Mouse (Mus musculus) neural tube, embryonic 13.5 days (tissue): ENCODE measurements around the gene Shisa6. TPM values are rescaled to one million over a fixed set of nuclear protein-coding genes. Genes with fewer than 3 reads are reported as not detected.
A peak's percentile ranks its signal among the peaks of the same experiment; 100 is the strongest.

ENCODE experiments used
- ATAC-seq: fragments of 200-750 bp; cut with Nextera tagmentation; 2 replicates; pipeline ENCODE4 v1.8.0; 2017; ENCODE audit warnings: low read depth, mild to moderate bottlenecking, moderate TSS enrichment, moderate library complexity
- H3K27ac ChIP-seq: fragments of 300-500 bp; sonication (generic); replicated peaks from 2 replicates; pipeline ENCODE4 v1.5.1; 2015; ENCODE audit warnings: moderate library complexity, mild to moderate bottlenecking, inconsistent platforms
- H3K27me3 ChIP-seq: fragments of 300-500 bp; sonication (generic); 2 replicates; pipeline ENCODE4 v1.6.1; 2015; ENCODE audit warnings: mild to moderate bottlenecking, inconsistent platforms
- H3K36me3 ChIP-seq: fragments of 300-500 bp; sonication (generic); 2 replicates; pipeline ENCODE4 v1.6.1; 2015; ENCODE audit warnings: mild to moderate bottlenecking, inconsistent platforms
- H3K4me1 ChIP-seq: fragments of 300-500 bp; sonication (generic); replicated peaks from 2 replicates; pipeline ENCODE4 v1.6.1; 2015; ENCODE audit warnings: inconsistent platforms
- H3K4me2 ChIP-seq: fragments of 300-500 bp; sonication (generic); 2 replicates; pipeline ENCODE4 v1.6.1; 2015; ENCODE audit warnings: inconsistent platforms, mild to moderate bottlenecking, moderate library complexity
- H3K4me3 ChIP-seq: fragments of 300-500 bp; sonication (generic); 2 replicates; pipeline ENCODE4 v1.5.1; 2015; ENCODE audit warnings: mild to moderate bottlenecking, inconsistent platforms
- H3K9ac ChIP-seq: fragments of 300-500 bp; sonication (generic); 2 replicates; pipeline ENCODE4 v1.6.1; 2015; ENCODE audit warnings: moderate library complexity, mild to moderate bottlenecking, inconsistent platforms
- H3K9me3 ChIP-seq: fragments of 300-500 bp; sonication (generic); 2 replicates; pipeline ENCODE4 v1.6.1; 2016; ENCODE audit warnings: inconsistent platforms
- WGBS: fragments of 180-500 bp; shearing (Covaris S2); methylation state at CpG from one replicate; pipeline ENCODE4 v1.1.7; 2015; 5-methylcytosine and 5-hydroxymethylcytosine counted together
- polyA plus RNA-seq: library from polyadenylated mRNA; unstranded; fragments of >200 nt; fragmentation: Nextera tagmentation; extraction: Ambion mirVana; gene quantifications from 2 replicates; pipeline ENCODE4 v1.2.1, GENCODE M21; 2015

Shisa6 gene
- polyA plus RNA-seq, result 3.7 and 4.8 TPM in 2 replicates

GRCm38 (mm10) chr11:66525371-66526045, at the start of gene Shisa6:
Gene Shisa6, minus strand, starts transcription at chr11:66525964.
- peak within 1 kb of the TSS; percentile 80 for H3K9ac ChIP-seq
- peak within 1 kb of the TSS; percentile 60 for H3K4me3 ChIP-seq
- H3K9me3 ChIP-seq, result no peaks in the 10 kb centered on the region
- H3K4me1 ChIP-seq, result peaks cover 49% of the 10 kb centered on the region
- peaks cover 73% of the 10 kb centered on the region for H3K27me3 ChIP-seq
- peak; percentile 73 for ATAC-seq
- H3K27ac ChIP-seq, result peak within 1 kb of the TSS; percentile 82
- H3K4me2 ChIP-seq, result peak within 1 kb of the TSS; percentile 72
- H3K36me3 ChIP-seq, result no peaks in the 10 kb centered on the region
- under 1% methylated on average over 85 of the region's 89 CpGs for WGBS

GRCm38 (mm10) chr11:66573888-66574287, 48.1 kb upstream of the Shisa6 start:
- H3K4me2 ChIP-seq, result no peak overlapping the region
- H3K27ac ChIP-seq, result no peak overlapping the region
- H3K9me3 ChIP-seq, result no peaks in the 10 kb centered on the region
- no peak for ATAC-seq
- WGBS, result 4% methylated on average over 2 of the region's 2 CpGs
- H3K27me3 ChIP-seq, result peaks cover 26% of the 10 kb centered on the region
- H3K9ac ChIP-seq, result no peak overlapping the region
- no peaks in the 10 kb centered on the region for H3K4me1 ChIP-seq
- H3K4me3 ChIP-seq, result no peak overlapping the region
- no peaks in the 10 kb centered on the region for H3K36me3 ChIP-seq

- Histone ChIP-seq H3K4me2 (no peak overlapping the region), H3K4me1 (peaks cover 12% of the 10 kb centered on the region), H3K27me3 (peaks cover 61% of the 10 kb centered on the region), H3K9me3 (no peaks in the 10 kb centered on the region), H3K4me3 (no peak overlapping the region), H3K36me3 (no peaks in the 10 kb centered on the region), H3K27ac (no peak overlapping the region), H3K9ac (no peak overlapping the region)
- ATAC-seq, result peak; percentile 53; the same call in 1 of the 2 replicates
- WGBS, result 52% methylated on average over 4 of the region's 4 CpGs
These were observed 43.3 kb upstream of the Shisa6 start for GRCm38 (mm10) chr11:66569045-66569444.

- Histone ChIP-seq H3K4me2 (no peak overlapping the region), H3K36me3 (no peaks in the 10 kb centered on the region), H3K9me3 (no peaks in the 10 kb centered on the region), H3K4me3 (no peak overlapping the region), H3K27ac (no peak overlapping the region), H3K9ac (no peak overlapping the region), H3K27me3 (peaks cover 61% of the 10 kb centered on the region), H3K4me1 (peaks cover 12% of the 10 kb centered on the region)
- peak; percentile 56; the same call in 1 of the 2 replicates for ATAC-seq
- WGBS, result 12% methylated on average over 4 of the region's 4 CpGs
These were observed 42.6 kb upstream of the Shisa6 start for GRCm38 (mm10) chr11:66568386-66568791.

GRCm38 (mm10) chr11:66567382-66567781, 41.6 kb upstream of the Shisa6 start:
- H3K4me1 ChIP-seq, result peaks cover 12% of the 10 kb centered on the region
- H3K4me2 ChIP-seq, result peak overlapping the region; percentile 36
- H3K27ac ChIP-seq, result no peak overlapping the region
- no peak overlapping the region for H3K4me3 ChIP-seq
- no peak overlapping the region for H3K9ac ChIP-seq
- H3K27me3 ChIP-seq, result peaks cover 56% of the 10 kb centered on the region
- no peak for ATAC-seq
- H3K9me3 ChIP-seq, result no peaks in the 10 kb centered on the region
- no peaks in the 10 kb centered on the region for H3K36me3 ChIP-seq
- 2% methylated on average over 10 of the region's 10 CpGs for WGBS

GRCm38 (mm10) chr11:66562274-66562673, 36.5 kb upstream of the Shisa6 start:
- H3K4me2 ChIP-seq, result no peak overlapping the region
- no peak overlapping the region for H3K27ac ChIP-seq
- WGBS, result 73% methylated on average over 7 of the region's 7 CpGs
- H3K9ac ChIP-seq, result no peak overlapping the region
- H3K36me3 ChIP-seq, result no peaks in the 10 kb centered on the region
- no peak overlapping the region for H3K4me3 ChIP-seq
- H3K27me3 ChIP-seq, result peaks cover 19% of the 10 kb centered on the region
- peaks cover 3% of the 10 kb centered on the region; the same call in 1 of the 2 replicates for H3K4me1 ChIP-seq
- H3K9me3 ChIP-seq, result no peaks in the 10 kb centered on the region
- no peak for ATAC-seq

GRCm38 (mm10) chr11:66537820-66538219, 12.1 kb upstream of the Shisa6 start:
- ATAC-seq, result no peak
- H3K27ac ChIP-seq, result no peak overlapping the region

GRCm38 (mm10) chr11:66535866-66536265, 10.1 kb upstream of the Shisa6 start:
- Histone ChIP-seq H3K27me3 (no peaks in the 10 kb centered on the region), H3K9me3 (no peaks in the 10 kb centered on the region), H3K4me1 (no peaks in the 10 kb centered on the region), H3K4me2 (no peak overlapping the region), H3K4me3 (no peak overlapping the region), H3K27ac (no peak overlapping the region), H3K36me3 (no peaks in the 10 kb centered on the region), H3K9ac (no peak overlapping the region)
- no peak for ATAC-seq
- WGBS, result 82% methylated on average over 9 of the region's 9 CpGs

More at GRCm38 (mm10) chr11:66537820-66538219, 12.1 kb upstream of the Shisa6 start:
- no peak overlapping the region for H3K4me3 ChIP-seq
- no peak overlapping the region for H3K9ac ChIP-seq
- H3K4me1 ChIP-seq, result no peaks in the 10 kb centered on the region
- 68% methylated on average over 1 of the region's 1 CpGs for WGBS
- H3K9me3 ChIP-seq, result no peaks in the 10 kb centered on the region
- H3K36me3 ChIP-seq, result no peaks in the 10 kb centered on the region
- H3K27me3 ChIP-seq, result no peaks in the 10 kb centered on the region
- no peak overlapping the region for H3K4me2 ChIP-seq

- Histone ChIP-seq H3K36me3 (no peaks in the 10 kb centered on the region), H3K4me2 (no peak overlapping the region), H3K27me3 (peaks cover 2% of the 10 kb centered on the region; the same call in 1 of the 2 replicates), H3K4me1 (no peaks in the 10 kb centered on the region), H3K9me3 (no peaks in the 10 kb centered on the region), H3K4me3 (no peak overlapping the region), H3K9ac (no peak overlapping the region), H3K27ac (no peak overlapping the region)
- WGBS, result 77% methylated on average over 4 of the region's 4 CpGs
- ATAC-seq, result no peak
These were observed 9.4 kb upstream of the Shisa6 start for GRCm38 (mm10) chr11:66535156-66535555.

- H3K36me3 ChIP-seq, result no peaks in the 10 kb centered on the region
- 82% methylated on average over 4 of the region's 4 CpGs for WGBS
- no peak overlapping the region for H3K4me3 ChIP-seq
- H3K9ac ChIP-seq, result no peak overlapping the region
- no peak for ATAC-seq
- H3K27ac ChIP-seq, result no peak overlapping the region
- no peaks in the 10 kb centered on the region for H3K9me3 ChIP-seq
- no peak overlapping the region for H3K4me2 ChIP-seq
- H3K27me3 ChIP-seq, result peaks cover 5% of the 10 kb centered on the region; the same call in 1 of the 2 replicates
- no peaks in the 10 kb centered on the region for H3K4me1 ChIP-seq
These were observed 8.5 kb upstream of the Shisa6 start for GRCm38 (mm10) chr11:66534291-66534690.

GRCm38 (mm10) chr11:66528146-66528545, 2.4 kb upstream of the Shisa6 start:
- H3K4me1 ChIP-seq, result peaks cover 42% of the 10 kb centered on the region
- H3K27me3 ChIP-seq, result peaks cover 59% of the 10 kb centered on the region
- H3K27ac ChIP-seq, result no peak overlapping the region
- no peaks in the 10 kb centered on the region for H3K36me3 ChIP-seq
- ATAC-seq, result no peak
- H3K4me2 ChIP-seq, result peak overlapping the region; percentile 72
- no peaks in the 10 kb centered on the region for H3K9me3 ChIP-seq
- H3K4me3 ChIP-seq, result 0 out of 2 replicates have a peak overlapping the region, but pooled peaks have one; percentile 60
- H3K9ac ChIP-seq, result peak overlapping the region; percentile 27; the same call in 1 of the 2 replicates

GRCm38 (mm10) chr11:66527343-66527742, 1.6 kb upstream of the Shisa6 start:
- Histone ChIP-seq H3K27me3 (peaks cover 67% of the 10 kb centered on the region), H3K4me2 (peak overlapping the region; percentile 72), H3K9me3 (no peaks in the 10 kb centered on the region), H3K27ac (no peak overlapping the region), H3K9ac (0 out of 2 replicates have a peak overlapping the region, but pooled peaks have one; percentile 34), H3K4me1 (peaks cover 47% of the 10 kb centered on the region), H3K4me3 (peak overlapping the region; percentile 60), H3K36me3 (no peaks in the 10 kb centered on the region)
- WGBS, result under 1% methylated on average over 5 of the region's 5 CpGs
- no peak for ATAC-seq

GRCm38 (mm10) chr11:66526981-66527320, 1.2 kb upstream of the Shisa6 start:
- Histone ChIP-seq H3K4me3 (peak overlapping the region; percentile 60), H3K9ac (peak overlapping the region; percentile 80), H3K36me3 (no peaks in the 10 kb centered on the region), H3K4me2 (peak overlapping the region; percentile 72), H3K9me3 (no peaks in the 10 kb centered on the region), H3K27ac (no peak overlapping the region), H3K27me3 (peaks cover 71% of the 10 kb centered on the region), H3K4me1 (peaks cover 49% of the 10 kb centered on the region)
- WGBS, result 7% methylated on average over 5 of the region's 5 CpGs
- no peak; the same call in 1 of the 2 replicates for ATAC-seq
